Mouse (Mus musculus) hindbrain, embryonic 13.5 days (tissue): Measurements from ENCODE around the gene Rnf25. TPM values are rescaled to one million over a fixed set of nuclear protein-coding genes. Genes with fewer than 3 reads are reported as not detected.

Experiments
- ATAC-seq: fragments of 200-750 bp; cut with Nextera tagmentation; 2 replicates; pipeline ENCODE4 v1.8.0; 2017; ENCODE audit warnings: moderate TSS enrichment; ENCODE audit not compliant: low FRiP score
- H3K27ac ChIP-seq: fragments of 300-500 bp; sonication (generic); 2 replicates; pipeline ENCODE4 v1.5.1; 2015; ENCODE audit warnings: inconsistent platforms, mild to moderate bottlenecking, moderate library complexity
- H3K27me3 ChIP-seq: fragments of 300-500 bp; sonication (generic); 2 replicates; pipeline ENCODE4 v1.6.1; 2015; ENCODE audit warnings: mild to moderate bottlenecking, inconsistent platforms
- H3K36me3 ChIP-seq: fragments of 300-500 bp; sonication (generic); 2 replicates; pipeline ENCODE4 v1.6.1; 2015; ENCODE audit warnings: mild to moderate bottlenecking, inconsistent platforms
- H3K4me1 ChIP-seq: fragments of 300-500 bp; sonication (generic); replicated peaks from 2 replicates; pipeline ENCODE4 v1.6.1; 2015; ENCODE audit warnings: inconsistent platforms
- H3K4me2 ChIP-seq: fragments of 300-500 bp; sonication (generic); 2 replicates; pipeline ENCODE4 v1.6.1; 2015; ENCODE audit warnings: inconsistent platforms, mild to moderate bottlenecking, moderate library complexity
- H3K4me3 ChIP-seq: fragments of 300-500 bp; sonication (generic); 2 replicates; pipeline ENCODE4 v1.5.1; 2015; ENCODE audit warnings: mild to moderate bottlenecking, inconsistent platforms
- H3K9ac ChIP-seq: fragments of 300-500 bp; sonication (generic); 2 replicates; pipeline ENCODE4 v1.6.1; 2015; ENCODE audit warnings: mild to moderate bottlenecking, inconsistent platforms
- H3K9me3 ChIP-seq: fragments of 300-500 bp; sonication (generic); 2 replicates; pipeline ENCODE4 v1.6.1; 2016; ENCODE audit warnings: inconsistent platforms
- WGBS: fragments of 180-500 bp; shearing (Covaris S2); methylation state at CpG from one replicate; pipeline ENCODE4 v1.1.7; 2015; 5-methylcytosine and 5-hydroxymethylcytosine counted together
- polyA plus RNA-seq: library from polyadenylated mRNA; unstranded; fragments of >200 nt; fragmentation: Nextera tagmentation; extraction: Ambion mirVana; gene quantifications from 2 replicates; pipeline ENCODE4 v1.2.1, GENCODE M21; 2015

The Rnf25 gene
- 46.4 and 47.5 TPM in 2 replicates for polyA plus RNA-seq

GRCm38 (mm10) chr1:74601267-74601962, at the start of gene Rnf25, which contains the start of gene Stk36:
Gene Rnf25, minus strand, starts transcription at chr1:74601397.
Gene Stk36, plus strand, starts transcription at chr1:74601445.
- Histone ChIP-seq H3K4me3 (peak within 1 kb of the TSS; percentile 77), H3K4me2 (peak within 1 kb of the TSS; percentile 89), H3K36me3 (peaks cover 43% of the 10 kb centered on the region), H3K27me3 (no peaks in the 10 kb centered on the region), H3K9me3 (no peaks in the 10 kb centered on the region), H3K27ac (peak within 1 kb of the TSS; percentile 67), H3K4me1 (peaks cover 21% of the 10 kb centered on the region), H3K9ac (peak within 1 kb of the TSS; percentile 88)
- WGBS: 9% methylated on average over 25 of the region's 25 CpGs
- ATAC-seq: peak; percentile 86

DNA sequence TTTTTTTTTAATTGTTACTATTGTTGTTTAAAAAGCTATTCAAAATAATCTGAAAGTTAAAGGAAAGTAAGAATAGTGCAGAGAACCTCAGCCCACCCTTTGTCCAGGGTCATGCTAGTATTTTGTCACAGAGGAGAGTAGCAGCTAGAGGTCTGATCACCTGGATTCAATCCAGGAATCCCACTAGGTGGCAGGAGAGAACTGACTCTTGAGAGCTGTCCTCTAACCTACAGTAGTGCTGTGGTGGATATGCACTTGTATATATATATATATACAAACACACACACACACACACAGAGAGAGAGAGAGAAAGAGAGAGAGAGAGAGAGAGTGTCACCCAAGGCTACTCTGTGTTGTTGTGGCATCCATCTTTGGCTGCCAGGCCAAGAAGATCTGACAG, 42.7 kb upstream of the Rnf25 start:
- Histone ChIP-seq H3K36me3 (no peaks in the 10 kb centered on the region), H3K9ac (no peak overlapping the region), H3K9me3 (no peaks in the 10 kb centered on the region), H3K27me3 (no peaks in the 10 kb centered on the region), H3K4me1 (no peaks in the 10 kb centered on the region), H3K27ac (no peak overlapping the region), H3K4me2 (no peak overlapping the region), H3K4me3 (no peak overlapping the region)
- no peak for ATAC-seq

DNA sequence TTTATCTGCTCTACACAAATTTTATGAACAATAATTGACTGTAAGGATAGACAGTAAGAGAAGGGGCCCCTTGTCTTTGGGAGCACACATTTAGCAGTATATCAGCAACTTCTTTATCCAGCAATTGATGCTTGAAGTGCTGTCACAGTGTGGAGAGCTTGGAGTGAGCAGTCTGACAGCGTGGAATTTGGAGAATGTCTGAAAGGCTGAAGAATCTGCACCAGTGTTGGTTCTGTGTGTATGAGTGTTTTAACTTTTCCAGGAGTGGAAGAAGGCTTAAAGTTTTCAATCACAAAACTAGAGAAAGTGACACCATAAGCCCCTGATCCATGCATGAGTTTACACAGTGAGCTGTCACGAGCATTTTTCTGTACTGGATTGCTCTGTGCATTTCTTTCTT, 42.3 kb upstream of the Rnf25 start:
- Histone ChIP-seq H3K4me2 (no peak overlapping the region), H3K36me3 (no peaks in the 10 kb centered on the region), H3K4me3 (no peak overlapping the region), H3K9me3 (no peaks in the 10 kb centered on the region), H3K4me1 (no peaks in the 10 kb centered on the region), H3K27me3 (no peaks in the 10 kb centered on the region), H3K27ac (no peak overlapping the region), H3K9ac (no peak overlapping the region)
- ATAC-seq: no peak
- WGBS: 90% methylated on average over 2 of the region's 2 CpGs

GRCm38 (mm10) chr1:74632734-74633133, 31.5 kb upstream of the Rnf25 start:
- ATAC-seq: no peak
- no peak overlapping the region for H3K4me3 ChIP-seq
- no peak overlapping the region for H3K4me2 ChIP-seq
- H3K4me1 ChIP-seq: no peaks in the 10 kb centered on the region
- 88% methylated on average over 4 of the region's 4 CpGs for WGBS
- no peak overlapping the region for H3K27ac ChIP-seq
- no peaks in the 10 kb centered on the region for H3K9me3 ChIP-seq
- no peaks in the 10 kb centered on the region for H3K27me3 ChIP-seq
- no peak overlapping the region for H3K9ac ChIP-seq
- H3K36me3 ChIP-seq: peaks cover 51% of the 10 kb centered on the region

DNA sequence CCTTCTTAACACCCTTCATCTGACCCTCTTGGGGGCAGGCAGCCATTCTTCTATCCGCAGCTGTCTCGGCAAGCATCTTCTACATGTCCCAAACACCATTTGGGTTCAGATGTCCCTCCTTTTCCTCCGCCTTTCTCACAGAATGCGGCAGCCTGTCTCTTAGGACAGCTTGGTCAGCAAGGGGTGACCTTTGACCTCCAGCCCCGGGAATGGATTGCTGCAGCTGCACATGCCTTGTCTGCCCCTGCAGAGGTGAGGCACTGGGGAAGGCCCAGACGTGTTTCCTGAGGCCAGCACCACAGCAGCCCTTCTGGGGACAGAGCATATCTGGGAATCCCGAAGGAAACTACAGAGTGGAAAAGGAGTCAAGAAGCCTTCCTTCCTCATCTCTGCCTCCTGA, 26.8 kb upstream of the Rnf25 start:
- Histone ChIP-seq H3K27ac (no peak overlapping the region), H3K4me3 (no peak overlapping the region), H3K27me3 (no peaks in the 10 kb centered on the region), H3K4me2 (no peak overlapping the region), H3K4me1 (no peaks in the 10 kb centered on the region), H3K9ac (no peak overlapping the region), H3K9me3 (no peaks in the 10 kb centered on the region), H3K36me3 (peaks cover 66% of the 10 kb centered on the region)
- no peak for ATAC-seq
- 37% methylated on average over 7 of the region's 7 CpGs for WGBS

- no peak overlapping the region for H3K4me3 ChIP-seq
- H3K4me1 ChIP-seq: no peaks in the 10 kb centered on the region
- WGBS: 92% methylated on average over 4 of the region's 4 CpGs
- H3K36me3 ChIP-seq: peaks cover 79% of the 10 kb centered on the region
- no peak overlapping the region for H3K9ac ChIP-seq
- no peak overlapping the region for H3K27ac ChIP-seq
- no peak overlapping the region for H3K4me2 ChIP-seq
- H3K27me3 ChIP-seq: no peaks in the 10 kb centered on the region
- ATAC-seq: no peak
- no peaks in the 10 kb centered on the region for H3K9me3 ChIP-seq
Measured at GRCm38 (mm10) chr1:74626076-74626475, 24.9 kb upstream of the Rnf25 start.

DNA sequence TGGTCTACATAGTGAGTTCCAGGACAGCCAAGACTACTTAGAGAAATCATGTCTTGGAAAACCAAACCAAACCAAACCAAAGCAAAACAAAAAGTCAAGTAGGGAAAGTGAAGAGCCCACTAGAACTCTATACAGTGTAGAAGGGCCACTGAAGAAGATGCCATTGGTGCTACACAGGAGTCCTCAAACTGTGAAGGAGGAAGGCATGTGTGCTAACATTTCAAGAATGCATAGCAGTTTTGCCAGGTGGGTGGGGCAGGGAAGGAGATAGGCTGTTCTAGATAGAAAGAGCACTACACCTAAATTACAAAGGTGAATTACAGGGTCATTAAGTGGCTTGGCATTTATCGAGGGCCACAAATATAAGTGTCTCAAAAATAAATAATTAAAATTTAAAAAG, 23.0 kb upstream of the Rnf25 start:
- no peaks in the 10 kb centered on the region for H3K9me3 ChIP-seq
- no peaks in the 10 kb centered on the region for H3K27me3 ChIP-seq
- no peak for ATAC-seq
- H3K36me3 ChIP-seq: peaks cover 81% of the 10 kb centered on the region
- H3K4me1 ChIP-seq: no peaks in the 10 kb centered on the region
- WGBS: 100% methylated on average over 1 of the region's 1 CpGs
- no peak overlapping the region for H3K4me2 ChIP-seq
- no peak overlapping the region for H3K9ac ChIP-seq
- no peak overlapping the region for H3K4me3 ChIP-seq
- H3K27ac ChIP-seq: no peak overlapping the region

DNA sequence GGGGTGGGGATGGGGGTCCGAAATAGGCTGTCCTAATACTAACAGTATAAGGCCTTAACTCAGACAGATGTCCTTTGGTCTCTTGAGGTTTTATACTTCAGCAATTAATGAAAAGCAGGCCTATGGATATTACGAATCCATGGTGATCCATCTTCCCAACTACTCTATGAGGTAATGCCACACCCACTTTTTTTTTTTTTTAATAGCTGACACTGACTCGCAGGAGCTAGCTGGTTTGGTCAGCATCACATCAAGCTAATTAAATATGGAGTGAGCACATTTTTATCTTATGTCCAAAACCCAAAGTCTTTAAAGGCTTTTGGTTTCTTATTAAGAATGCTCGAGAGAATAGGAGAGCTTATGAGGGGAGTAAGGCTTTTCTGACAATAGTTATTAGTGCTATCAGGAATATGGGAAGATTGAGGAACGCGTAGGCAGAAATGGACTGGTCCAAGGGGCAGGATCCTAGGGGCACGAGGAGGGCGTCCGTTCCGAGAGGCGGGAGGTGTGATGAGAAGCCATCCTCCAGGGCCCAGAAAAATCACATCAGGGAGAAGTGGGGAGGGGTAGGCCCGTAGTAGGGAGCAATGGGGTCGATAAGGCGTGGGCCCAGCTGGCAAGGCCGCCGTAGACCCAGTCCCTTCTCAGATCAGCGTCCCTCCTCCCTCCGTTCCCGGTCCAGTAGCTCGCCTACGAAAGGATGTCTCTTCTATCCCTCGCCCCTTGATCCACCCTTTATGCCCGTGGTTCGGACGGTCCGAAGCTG, 513 bp downstream of the Rnf25 start:
- peak; percentile 83 for ATAC-seq
- H3K36me3 ChIP-seq: peaks cover 47% of the 10 kb centered on the region
- WGBS: 9% methylated on average over 26 of the region's 26 CpGs

GRCm38 (mm10) chr1:74594434-74594833, 6.8 kb downstream of the Rnf25 start:
- peaks cover 3% of the 10 kb centered on the region for H3K4me1 ChIP-seq
- 93% methylated on average over 8 of the region's 8 CpGs for WGBS
- no peaks in the 10 kb centered on the region for H3K9me3 ChIP-seq
- no peak overlapping the region for H3K9ac ChIP-seq
- no peak overlapping the region for H3K4me2 ChIP-seq
- no peaks in the 10 kb centered on the region for H3K27me3 ChIP-seq
- ATAC-seq: no peak
- H3K36me3 ChIP-seq: peaks cover 86% of the 10 kb centered on the region
- no peak overlapping the region for H3K27ac ChIP-seq
- no peak overlapping the region for H3K4me3 ChIP-seq

More for the DNA sequence above, 513 bp downstream of the Rnf25 start:
- H3K9me3 ChIP-seq: no peaks in the 10 kb centered on the region
- peak overlapping the region; percentile 88 for H3K9ac ChIP-seq
- H3K4me1 ChIP-seq: peaks cover 21% of the 10 kb centered on the region
- peak overlapping the region; percentile 77 for H3K4me3 ChIP-seq
- no peaks in the 10 kb centered on the region for H3K27me3 ChIP-seq
- H3K4me2 ChIP-seq: peak overlapping the region; percentile 89
- peak overlapping the region; percentile 67 for H3K27ac ChIP-seq

- peak within 1 kb of the TSS; percentile 87 for H3K4me3 ChIP-seq
- 1% methylated on average over 46 of the region's 48 CpGs for WGBS
- peaks cover 36% of the 10 kb centered on the region for H3K4me1 ChIP-seq
- H3K4me2 ChIP-seq: peak within 1 kb of the TSS; percentile 96
- H3K9ac ChIP-seq: peak within 1 kb of the TSS; percentile 89
- peak; percentile 99 for ATAC-seq
- H3K36me3 ChIP-seq: peaks cover 40% of the 10 kb centered on the region
- no peaks in the 10 kb centered on the region for H3K27me3 ChIP-seq
- H3K9me3 ChIP-seq: no peaks in the 10 kb centered on the region
- peak within 1 kb of the TSS; percentile 92 for H3K27ac ChIP-seq
Measured at GRCm38 (mm10) chr1:74587773-74588445, 13.3 kb downstream of the Rnf25 start, which contains the start of the genes Zfp142 and Bcs1l. Gene Zfp142, minus strand, starts transcription at chr1:74588246. Gene Bcs1l, plus strand, starts transcription at chr1:74588289.

DNA sequence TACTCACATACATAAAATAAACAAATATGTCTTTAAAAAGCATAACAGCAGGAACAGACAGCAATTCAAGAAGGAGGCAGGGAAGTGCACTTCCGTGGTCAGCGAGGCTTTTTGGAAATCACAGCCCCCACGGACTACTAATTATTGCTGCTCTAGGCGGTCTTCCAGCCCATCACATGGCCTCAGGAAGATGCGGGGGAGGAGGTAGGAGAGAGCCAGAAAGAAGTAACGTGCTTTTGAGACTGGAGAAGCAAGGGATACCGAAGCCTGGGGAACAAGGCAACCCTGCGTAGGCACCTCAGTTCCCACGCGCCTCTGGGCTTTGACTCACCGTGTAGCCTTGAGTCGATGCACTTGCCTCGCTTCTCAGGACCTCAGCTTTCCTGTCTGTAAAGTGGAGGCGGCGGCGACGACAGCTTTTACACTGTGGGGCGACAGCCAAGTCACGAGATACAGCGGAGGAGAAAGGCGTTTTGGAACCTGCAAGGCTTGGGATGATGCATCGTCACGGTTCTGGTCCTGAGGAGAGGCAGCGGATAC, 13.9 kb downstream of the Rnf25 start:
- peak overlapping the region; percentile 89 for H3K9ac ChIP-seq
- H3K36me3 ChIP-seq: peaks cover 43% of the 10 kb centered on the region
- peak overlapping the region; percentile 96 for H3K4me2 ChIP-seq
- H3K9me3 ChIP-seq: no peaks in the 10 kb centered on the region
- peak overlapping the region; percentile 87 for H3K4me3 ChIP-seq
- no peak for ATAC-seq
- H3K27me3 ChIP-seq: no peaks in the 10 kb centered on the region
- H3K27ac ChIP-seq: peak overlapping the region; percentile 92
- H3K4me1 ChIP-seq: peaks cover 36% of the 10 kb centered on the region
- WGBS: under 1% methylated on average over 24 of the region's 24 CpGs
